Mouse (Mus musculus) T-helper 1 cell (primary cell): ENCODE results near the gene Traf3ip3.

Source experiments
- in situ Hi-C: fragments of 300-600 bp; cut with MboI, MseI; formaldehyde crosslinking; loops from one replicate; pipeline ENCODE4 v1.15.1; 2025; ENCODE audit warnings: high pct_unique_total_duplicates

Traf3ip3 gene

DNA sequence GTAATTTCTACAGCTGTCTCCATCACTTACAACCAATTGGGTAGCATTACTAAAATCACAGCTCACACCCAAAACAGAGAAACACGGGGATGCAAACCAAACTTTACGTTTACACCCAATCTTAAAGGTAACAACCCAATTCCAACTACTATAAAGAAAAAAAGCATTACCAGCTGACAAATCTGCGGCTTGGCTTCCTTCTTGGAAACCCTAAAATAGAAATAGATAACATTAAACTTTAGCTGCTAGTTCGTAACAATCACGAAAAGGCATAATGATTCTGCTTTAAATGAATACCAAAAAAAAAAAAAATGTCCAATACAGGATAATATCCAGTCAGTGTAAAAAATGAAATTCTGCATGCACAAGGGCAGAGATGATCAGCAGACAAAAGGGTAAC is 72.2 kb downstream of the Traf3ip3 start:
- in situ Hi-C loops, result loop anchor here (25.0 kb wide), 2 partner anchors 1542 to 1942 kb away; partner anchors contain the start of genes Dtl and Ints7

DNA sequence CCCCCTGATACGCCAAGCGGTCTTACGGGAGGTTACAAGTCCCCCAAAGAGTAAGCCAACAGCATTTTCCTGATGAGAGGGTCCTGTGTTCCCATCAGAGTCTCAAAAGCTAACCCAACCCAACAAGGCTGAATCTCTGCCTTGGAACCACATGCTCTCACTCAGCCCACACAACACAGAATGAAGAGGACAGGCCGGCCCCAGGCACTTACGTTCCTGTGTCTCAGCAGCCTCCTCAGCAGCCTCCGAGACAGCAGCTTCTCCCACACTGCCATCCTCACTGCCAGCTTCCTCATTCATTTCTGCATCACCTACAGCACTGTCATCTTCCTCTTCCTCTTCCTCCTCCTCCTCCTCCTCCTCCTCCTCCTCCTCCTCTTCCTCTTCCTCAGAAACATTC is 73.4 kb downstream of the Traf3ip3 start:
- in situ Hi-C loops, result loop anchor here (25.0 kb wide), 2 partner anchors 1541 to 1941 kb away; partner anchors contain the start of genes Dtl and Ints7

DNA sequence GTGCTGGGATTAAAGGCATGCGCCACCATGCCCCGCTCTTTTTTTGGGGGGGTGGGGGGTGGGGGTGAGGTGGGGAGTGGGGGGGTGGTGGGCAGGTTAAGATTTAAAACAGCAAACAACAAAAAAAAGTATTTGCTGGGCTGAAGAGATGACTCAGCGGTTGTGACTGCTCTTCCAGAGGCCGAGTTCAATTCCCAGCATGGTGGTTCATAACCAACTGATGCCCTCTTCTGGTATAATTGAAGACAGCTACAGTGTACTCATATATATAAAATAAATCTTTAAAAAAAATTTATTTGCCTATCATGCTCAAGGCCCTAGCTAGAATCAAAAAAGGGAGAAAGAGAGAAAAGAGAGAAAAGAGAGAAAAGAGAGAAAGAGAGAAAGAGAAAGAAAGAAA is 75.7 kb downstream of the Traf3ip3 start:
- in situ Hi-C loops, result loop anchor here (25.0 kb wide), 2 partner anchors 1539 to 1939 kb away; partner anchors contain the start of genes Dtl and Ints7
